Mouse (Mus musculus): Measurements from ENCODE around the gene Phyhipl. TPM values are rescaled to one million over a fixed set of nuclear protein-coding genes. Genes with fewer than 3 reads are reported as not detected.

Gene Phyhipl
- polyA plus RNA-seq, 1 experiment from 2014 or later = 26.9 TPM

DNA sequence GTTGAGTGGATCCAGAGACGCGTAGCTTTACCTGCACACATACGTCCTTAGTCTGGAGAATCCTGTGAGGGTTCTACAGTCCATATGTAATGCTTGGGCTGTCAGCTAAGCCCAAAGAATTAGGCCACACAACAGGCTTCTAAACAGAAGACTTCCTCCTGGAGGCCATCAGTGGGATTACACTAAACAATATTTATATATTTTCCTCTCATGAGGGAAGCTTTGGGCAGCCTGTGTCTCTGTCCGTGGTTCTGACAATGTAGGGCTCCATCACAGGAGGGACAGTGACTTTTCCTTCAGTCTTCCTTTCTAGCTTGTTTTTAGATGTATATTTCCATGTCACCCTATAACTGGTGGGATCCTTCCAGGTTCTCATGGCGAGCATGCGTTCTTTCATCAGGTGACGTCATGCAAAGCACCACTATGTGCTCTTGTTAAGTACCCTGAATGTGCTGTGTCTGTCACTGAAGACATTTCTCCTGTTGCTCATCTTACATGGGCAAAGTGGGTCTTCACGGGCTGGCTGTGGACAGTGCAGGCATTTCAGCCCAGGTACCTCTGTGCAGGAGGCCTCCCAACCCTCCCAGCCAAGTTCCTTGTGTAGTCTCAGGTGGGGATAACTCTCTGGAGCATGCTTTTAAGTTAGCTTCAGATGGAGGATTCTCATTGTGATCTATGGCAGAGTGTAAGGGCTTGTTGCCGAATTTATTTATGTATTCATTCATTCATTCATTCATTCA is 115.1 kb downstream of the Phyhipl start:
- WGBS = 87% methylated on average over 9 of the region's 9 CpGs
- Histone ChIP-seq H3K4me3 (ENCODE audit: low read length) (no peak overlapping the region), H3K27ac (ENCODE audit: low read length) (no peak overlapping the region), H3K4me2 (replicated peaks; ENCODE audit: low read depth, low read length) (no peak overlapping the region), H3K4me1 (ENCODE audit: insufficient read depth, low read length) (no peaks in the 10 kb centered on the region), H3K27me3 (ENCODE audit: insufficient read depth, low read length) (no peaks in the 10 kb centered on the region), H3K36me3 (ENCODE audit: insufficient read depth, low read length) (no peaks in the 10 kb centered on the region), H3K9ac (replicated peaks; ENCODE audit: low read length) (no peak overlapping the region), H3K9me3 (ENCODE audit: low read length) (no peaks in the 10 kb centered on the region)
- no peak for ATAC-seq (ENCODE audit: low FRiP score, low TSS enrichment)

DNA sequence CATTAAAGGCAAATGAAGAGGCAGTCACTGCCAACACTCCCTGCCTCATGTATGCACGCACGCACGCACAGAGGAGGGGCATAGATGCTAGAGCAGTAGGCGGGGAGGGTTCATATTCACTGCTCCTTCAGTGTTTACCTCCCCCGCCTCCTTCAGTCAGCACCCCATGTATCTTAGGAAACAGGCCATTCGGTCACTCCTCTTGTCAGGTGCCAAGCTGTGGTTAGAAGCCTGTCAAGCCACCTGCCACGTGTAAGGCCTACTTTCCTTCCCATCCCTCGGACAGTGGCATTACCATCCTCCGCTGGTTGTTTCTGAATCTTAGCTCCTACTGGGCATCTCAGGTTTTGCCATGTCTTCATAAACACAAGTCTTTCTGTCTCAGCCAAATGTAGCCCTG is 116.5 kb downstream of the Phyhipl start:
- H3K27ac ChIP-seq (ENCODE audit: low read length) = no peak overlapping the region
- 93% methylated on average over 9 of the region's 9 CpGs for WGBS
- H3K9me3 ChIP-seq (ENCODE audit: low read length) = no peaks in the 10 kb centered on the region
- no peak overlapping the region for H3K9ac ChIP-seq (replicated peaks; ENCODE audit: low read length)
- no peak overlapping the region for H3K4me2 ChIP-seq (replicated peaks; ENCODE audit: low read depth, low read length)
- no peaks in the 10 kb centered on the region for H3K36me3 ChIP-seq (ENCODE audit: insufficient read depth, low read length)
- no peak overlapping the region for H3K4me3 ChIP-seq (ENCODE audit: low read length)
- ATAC-seq (ENCODE audit: low FRiP score, low TSS enrichment) = no peak
- no peaks in the 10 kb centered on the region for H3K27me3 ChIP-seq (ENCODE audit: insufficient read depth, low read length)
- no peaks in the 10 kb centered on the region for H3K4me1 ChIP-seq (ENCODE audit: insufficient read depth, low read length)

- Histone ChIP-seq H3K4me3 (ENCODE audit: low read length) (no peak overlapping the region), H3K36me3 (ENCODE audit: insufficient read depth, low read length) (no peaks in the 10 kb centered on the region), H3K9ac (replicated peaks; ENCODE audit: low read length) (no peak overlapping the region), H3K27me3 (ENCODE audit: insufficient read depth, low read length) (no peaks in the 10 kb centered on the region), H3K4me2 (replicated peaks; ENCODE audit: low read depth, low read length) (no peak overlapping the region), H3K27ac (ENCODE audit: low read length) (no peak overlapping the region), H3K4me1 (ENCODE audit: insufficient read depth, low read length) (no peaks in the 10 kb centered on the region), H3K9me3 (ENCODE audit: low read length) (no peaks in the 10 kb centered on the region)
- ATAC-seq (ENCODE audit: low FRiP score, low TSS enrichment) = no peak
- WGBS = 83% methylated on average over 10 of the region's 10 CpGs
These were observed 118.1 kb downstream of the Phyhipl start for GRCm38 (mm10) chr10:70537694-70538093.

- H3K27ac ChIP-seq (ENCODE audit: low read length) = no peak overlapping the region
- H3K4me1 ChIP-seq (ENCODE audit: insufficient read depth, low read length) = no peaks in the 10 kb centered on the region
- no peaks in the 10 kb centered on the region for H3K27me3 ChIP-seq (ENCODE audit: insufficient read depth, low read length)
- no peak overlapping the region for H3K4me2 ChIP-seq (replicated peaks; ENCODE audit: low read depth, low read length)
- no peak for ATAC-seq (ENCODE audit: low FRiP score, low TSS enrichment)
- H3K9me3 ChIP-seq (ENCODE audit: low read length) = no peaks in the 10 kb centered on the region
- no peak overlapping the region for H3K9ac ChIP-seq (replicated peaks; ENCODE audit: low read length)
- 78% methylated on average over 12 of the region's 12 CpGs for WGBS
- no peaks in the 10 kb centered on the region for H3K36me3 ChIP-seq (ENCODE audit: insufficient read depth, low read length)
- H3K4me3 ChIP-seq (ENCODE audit: low read length) = no peak overlapping the region
These were observed 120.4 kb downstream of the Phyhipl start for GRCm38 (mm10) chr10:70535401-70535800.

- WGBS = 93% methylated on average over 10 of the region's 10 CpGs
- Histone ChIP-seq H3K4me3 (ENCODE audit: low read length) (no peak overlapping the region), H3K9ac (replicated peaks; ENCODE audit: low read length) (no peak overlapping the region), H3K36me3 (ENCODE audit: insufficient read depth, low read length) (no peaks in the 10 kb centered on the region), H3K4me2 (replicated peaks; ENCODE audit: low read depth, low read length) (no peak overlapping the region), H3K27ac (ENCODE audit: low read length) (no peak overlapping the region), H3K9me3 (ENCODE audit: low read length) (no peaks in the 10 kb centered on the region), H3K27me3 (ENCODE audit: insufficient read depth, low read length) (no peaks in the 10 kb centered on the region), H3K4me1 (ENCODE audit: insufficient read depth, low read length) (no peaks in the 10 kb centered on the region)
- no peak for ATAC-seq (ENCODE audit: low FRiP score, low TSS enrichment)
These were observed 121.2 kb downstream of the Phyhipl start for GRCm38 (mm10) chr10:70534571-70534970.

DNA sequence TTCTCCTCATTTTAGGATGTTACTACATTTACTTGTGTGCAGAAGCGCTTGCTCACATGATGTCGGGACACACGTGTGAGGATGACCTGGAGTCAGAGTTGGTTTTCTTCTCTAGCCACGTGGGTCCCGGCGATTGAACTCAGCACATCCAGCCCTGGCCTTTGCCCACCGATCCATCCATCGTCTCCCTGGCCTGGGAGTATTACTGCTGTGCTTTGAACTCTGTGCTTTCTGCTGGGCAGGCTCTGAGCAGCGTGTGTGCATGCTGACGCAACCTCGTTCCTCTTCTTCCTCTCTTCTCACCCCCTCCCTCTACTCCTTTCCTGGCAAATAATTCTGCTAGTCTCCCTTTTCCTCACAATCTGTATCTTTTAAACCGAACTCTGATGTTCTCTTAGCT is 121.8 kb downstream of the Phyhipl start:
- 78% methylated on average over 12 of the region's 12 CpGs for WGBS

DNA sequence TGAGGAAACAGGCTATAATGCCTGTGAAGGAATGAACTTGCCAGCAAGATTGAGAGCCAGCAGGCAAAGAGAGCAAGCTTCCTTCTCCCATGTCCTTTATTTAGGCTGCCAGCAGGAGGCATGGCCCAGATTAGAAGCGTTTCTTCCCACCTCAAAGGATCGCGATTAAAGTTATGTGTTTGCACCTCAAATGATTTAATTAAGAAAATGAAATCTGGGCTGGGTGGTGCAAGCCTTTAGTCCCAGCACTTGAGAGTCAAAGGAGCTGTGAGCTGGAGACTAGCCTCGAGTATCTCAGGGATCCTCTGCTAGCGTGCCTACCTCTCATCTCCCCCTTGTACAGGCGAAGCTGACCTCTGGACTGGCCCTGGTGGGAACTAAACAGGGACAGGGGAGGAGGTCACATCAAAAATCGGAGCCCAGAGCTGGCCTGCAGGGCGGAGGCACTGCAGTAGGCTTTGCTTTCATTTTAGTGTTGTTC is 122.4 kb downstream of the Phyhipl start:
- Histone ChIP-seq H3K27me3 (ENCODE audit: insufficient read depth, low read length) (no peaks in the 10 kb centered on the region), H3K9me3 (ENCODE audit: low read length) (no peaks in the 10 kb centered on the region), H3K27ac (ENCODE audit: low read length) (no peak overlapping the region), H3K4me3 (ENCODE audit: low read length) (no peak overlapping the region), H3K36me3 (ENCODE audit: insufficient read depth, low read length) (no peaks in the 10 kb centered on the region), H3K9ac (replicated peaks; ENCODE audit: low read length) (no peak overlapping the region), H3K4me1 (ENCODE audit: insufficient read depth, low read length) (no peaks in the 10 kb centered on the region), H3K4me2 (replicated peaks; ENCODE audit: low read depth, low read length) (no peak overlapping the region)
- 71% methylated on average over 8 of the region's 8 CpGs for WGBS
- ATAC-seq (ENCODE audit: low FRiP score, low TSS enrichment) = no peak

More for the DNA sequence above, 121.8 kb downstream of the Phyhipl start:
- Histone ChIP-seq H3K4me2 (replicated peaks; ENCODE audit: low read depth, low read length) (no peak overlapping the region), H3K4me1 (ENCODE audit: insufficient read depth, low read length) (no peaks in the 10 kb centered on the region), H3K9ac (replicated peaks; ENCODE audit: low read length) (no peak overlapping the region), H3K36me3 (ENCODE audit: insufficient read depth, low read length) (no peaks in the 10 kb centered on the region), H3K4me3 (ENCODE audit: low read length) (no peak overlapping the region), H3K27ac (ENCODE audit: low read length) (no peak overlapping the region), H3K9me3 (ENCODE audit: low read length) (no peaks in the 10 kb centered on the region), H3K27me3 (ENCODE audit: insufficient read depth, low read length) (no peaks in the 10 kb centered on the region)
- ATAC-seq (ENCODE audit: low FRiP score, low TSS enrichment) = no peak

DNA sequence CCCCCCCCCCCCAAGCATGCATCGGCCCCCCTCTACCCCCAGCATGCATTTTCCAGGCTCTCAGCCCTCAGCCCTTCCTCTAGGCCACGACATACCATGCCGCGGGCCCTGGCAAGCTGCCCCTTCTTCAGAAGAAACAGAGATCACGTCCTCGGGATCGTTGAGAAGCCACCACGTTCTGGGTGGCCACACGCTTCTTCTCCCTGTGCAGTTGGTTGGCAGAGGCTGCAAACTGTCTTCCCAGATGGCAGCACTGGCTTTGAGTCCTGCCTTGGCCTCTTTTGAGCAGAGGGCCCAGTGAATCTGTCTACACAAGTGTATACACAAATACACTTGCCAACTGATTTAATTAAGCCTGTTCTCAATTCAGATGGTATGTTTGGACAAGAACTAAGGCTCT is 123.5 kb downstream of the Phyhipl start:
- Histone ChIP-seq H3K4me1 (ENCODE audit: insufficient read depth, low read length) (no peaks in the 10 kb centered on the region), H3K4me3 (ENCODE audit: low read length) (no peak overlapping the region), H3K36me3 (ENCODE audit: insufficient read depth, low read length) (no peaks in the 10 kb centered on the region), H3K27ac (ENCODE audit: low read length) (no peak overlapping the region), H3K27me3 (ENCODE audit: insufficient read depth, low read length) (no peaks in the 10 kb centered on the region), H3K4me2 (replicated peaks; ENCODE audit: low read depth, low read length) (no peak overlapping the region), H3K9me3 (ENCODE audit: low read length) (no peaks in the 10 kb centered on the region), H3K9ac (replicated peaks; ENCODE audit: low read length) (no peak overlapping the region)
- 87% methylated on average over 9 of the region's 9 CpGs for WGBS
- no peak for ATAC-seq (ENCODE audit: low FRiP score, low TSS enrichment)

GRCm38 (mm10) chr10:70530185-70530823 is 125.5 kb downstream of the Phyhipl start:
- ATAC-seq (ENCODE audit: low FRiP score, low TSS enrichment) = no peak
- Histone ChIP-seq H3K9me3 (ENCODE audit: low read length) (no peaks in the 10 kb centered on the region), H3K9ac (replicated peaks; ENCODE audit: low read length) (no peak overlapping the region), H3K27me3 (ENCODE audit: insufficient read depth, low read length) (no peaks in the 10 kb centered on the region), H3K4me3 (ENCODE audit: low read length) (no peak overlapping the region), H3K4me1 (ENCODE audit: insufficient read depth, low read length) (no peaks in the 10 kb centered on the region), H3K36me3 (ENCODE audit: insufficient read depth, low read length) (no peaks in the 10 kb centered on the region), H3K4me2 (replicated peaks; ENCODE audit: low read depth, low read length) (no peak overlapping the region), H3K27ac (ENCODE audit: low read length) (no peak overlapping the region)
- WGBS = 83% methylated on average over 12 of the region's 12 CpGs

DNA sequence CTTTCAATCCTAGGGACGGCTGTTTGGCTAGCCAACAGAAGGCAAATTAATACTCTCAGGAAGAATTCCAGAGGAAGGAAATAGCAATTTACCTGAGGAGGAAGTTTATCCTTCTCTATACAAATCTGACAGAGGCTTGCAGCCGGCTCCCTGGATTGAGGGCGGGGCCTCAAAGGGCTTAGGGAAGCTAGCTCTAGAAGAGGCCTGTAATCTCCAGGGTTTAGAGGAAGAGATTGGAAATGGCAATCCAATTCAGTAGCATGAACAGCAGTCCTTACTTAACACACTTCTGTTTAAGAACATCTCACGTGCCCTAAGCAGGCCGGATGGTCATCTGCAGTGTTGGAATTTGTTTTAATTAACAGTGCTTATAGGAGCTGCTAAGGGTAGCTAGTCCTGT is 134.4 kb downstream of the Phyhipl start:
- no peak for ATAC-seq (ENCODE audit: low FRiP score, low TSS enrichment)
- Histone ChIP-seq H3K9me3 (ENCODE audit: low read length) (no peaks in the 10 kb centered on the region), H3K4me3 (ENCODE audit: low read length) (peak overlapping the region; percentile 49), H3K4me2 (replicated peaks; ENCODE audit: low read depth, low read length) (peak overlapping the region; percentile 88), H3K36me3 (ENCODE audit: insufficient read depth, low read length) (no peaks in the 10 kb centered on the region), H3K9ac (replicated peaks; ENCODE audit: low read length) (no peak overlapping the region), H3K27me3 (ENCODE audit: insufficient read depth, low read length) (no peaks in the 10 kb centered on the region), H3K4me1 (ENCODE audit: insufficient read depth, low read length) (peaks cover 23% of the 10 kb centered on the region), H3K27ac (ENCODE audit: low read length) (no peak overlapping the region)
- whole genome bisulfite sequencing = 28% methylated on average over 5 of the region's 5 CpGs
